Mouse (Mus musculus): ENCODE data around the gene Tmem198b.
A peak's percentile ranks its signal among the peaks of the same experiment; 100 is the strongest.

DNA sequence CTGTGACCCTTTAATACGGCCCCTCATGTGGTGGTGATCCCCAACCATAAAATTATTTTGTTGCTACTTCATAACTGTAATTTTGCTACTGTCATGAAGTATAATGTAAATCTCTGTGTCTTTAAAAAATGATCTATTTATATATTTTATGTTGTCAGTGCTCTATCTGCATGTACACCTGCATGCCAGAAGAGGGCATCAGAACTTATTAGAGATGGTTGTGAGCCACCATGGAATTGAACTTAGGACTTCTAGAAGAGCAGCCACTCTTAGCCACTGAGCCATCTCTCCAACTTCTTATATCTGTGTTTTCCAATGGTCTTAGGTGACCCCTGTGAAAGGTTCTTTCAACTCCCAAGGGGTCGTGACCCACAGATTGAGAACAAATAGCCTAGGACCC, 31.3 kb downstream of the Tmem198b start:
- peak; percentile 42; the same call in 1 of the 2 replicates for TF ChIP-seq CTCF (IDR thresholded peaks at IDR 0.05; ENCODE audit: low read depth)
- no peak for TF ChIP-seq EP300 (IDR thresholded peaks at IDR 0.05; ENCODE audit: low read depth)

All from liver, embryonic 14.5 days (tissue).